Comparison of ENCODE assay signal across 8 mouse cellular contexts in the genomic region with DNA sequence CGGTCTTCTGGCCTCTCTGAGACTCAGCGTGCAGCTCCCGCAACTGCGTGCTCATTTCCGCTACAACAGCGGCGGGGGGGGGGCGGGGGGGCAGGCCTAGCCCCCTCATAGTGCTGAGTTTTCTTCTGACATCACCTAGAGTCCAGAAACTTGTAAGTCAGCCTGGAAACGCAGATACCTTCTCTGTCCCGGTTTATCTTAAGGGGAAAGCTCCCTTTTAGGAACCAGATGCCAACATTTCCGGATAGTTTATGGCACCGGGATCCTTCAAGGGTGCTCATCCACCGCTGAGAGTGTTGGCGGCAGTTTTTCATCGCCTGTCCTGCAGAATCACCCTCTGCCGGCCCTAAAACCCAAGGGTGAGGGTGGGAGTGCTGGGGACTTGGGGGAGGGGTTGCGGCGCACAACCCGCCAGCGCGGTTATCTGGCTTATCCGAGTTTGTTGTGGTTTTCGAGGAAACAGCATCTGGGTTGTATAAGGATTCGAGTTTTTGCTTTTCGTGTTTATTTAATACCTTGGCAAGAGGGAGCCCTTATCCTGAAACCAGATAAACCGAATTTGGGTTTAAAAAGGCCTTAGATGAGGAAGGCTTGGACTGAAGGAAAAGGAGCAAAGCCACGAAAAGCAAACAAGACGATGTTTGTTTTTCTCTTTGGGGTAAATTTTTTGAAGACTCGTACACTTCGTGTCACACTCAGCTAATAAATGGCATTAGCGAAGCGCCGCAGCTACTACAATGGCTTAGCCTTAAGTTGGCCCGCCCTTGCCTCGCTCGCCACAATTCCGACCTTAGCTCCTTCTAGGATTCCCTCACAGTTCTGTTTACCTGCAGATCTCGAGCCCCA. TPM values are rescaled to one million over a fixed set of nuclear protein-coding genes. Genes with fewer than 3 reads are reported as not detected.
DNase-seq lines count a peak whose midpoint lies in the region; ATAC-seq and TF ChIP-seq lines count a peak whose summit lies in the region.

No protein-coding gene starts in this region.

- peaks cover 5% of the 10 kb centered on the region for H3K27me3 ChIP-seq in ES-Bruce4 (ENCODE audit: control insufficient read depth, insufficient read depth, low read length, poor library complexity, severe bottlenecking)
- no peaks in the 10 kb centered on the region for H3K27me3 ChIP-seq in heart, embryonic 12.5 days (replicated peaks)
- no peaks in the 10 kb centered on the region for H3K27me3 ChIP-seq in kidney, postnatal 0 days (ENCODE audit: insufficient read depth, low read length)
- H3K27me3 ChIP-seq in stomach, embryonic 16.5 days (ENCODE audit: control insufficient read depth, insufficient read depth, low read length) = no peaks in the 10 kb centered on the region

- under 1% methylated on average over 38 of the region's 38 CpGs for WGBS in heart, embryonic 12.5 days
- WGBS in kidney, postnatal 0 days = under 1% methylated on average over 38 of the region's 38 CpGs
- WGBS in stomach, embryonic 16.5 days = under 1% methylated on average over 38 of the region's 38 CpGs

- peak; percentile 39 for DNase-seq in A20 (ENCODE audit: low read depth, low spot score)
- peak; percentile 73 for DNase-seq in embryo, embryonic 11 days
- peak; percentile 81 for DNase-seq in kidney, postnatal 0 days (ENCODE audit: low spot score)
- DNase-seq in lung, postnatal 14 days = peak; percentile 44
- no peak for DNase-seq in right cerebral cortex, adult 18-20 months

- TF ChIP-seq POLR2A in ES-Bruce4 (IDR thresholded peaks at IDR 0.05; ENCODE audit: insufficient read depth, low read length) = no peak

- H3K27ac ChIP-seq in ES-Bruce4 (ENCODE audit: insufficient read depth, low read length) = 0 out of 2 replicates have a peak overlapping the region, but pooled peaks have one; percentile 22
- H3K27ac ChIP-seq in heart, embryonic 12.5 days (ENCODE audit: poor library complexity, severe bottlenecking) = peak overlapping the region; percentile 97
- peak overlapping the region; percentile 97 for H3K27ac ChIP-seq in kidney, postnatal 0 days
- H3K27ac ChIP-seq in stomach, embryonic 16.5 days (ENCODE audit: low read length) = peak overlapping the region; percentile 99

- no peak for TF ChIP-seq EP300 in ES-Bruce4 (IDR thresholded peaks at IDR 0.05; ENCODE audit: insufficient read depth, low read depth, low read length)

- peaks cover 3% of the 10 kb centered on the region for H3K4me1 ChIP-seq in ES-Bruce4 (ENCODE audit: control insufficient read depth, insufficient read depth, low read length)
- H3K4me1 ChIP-seq in heart, embryonic 12.5 days (replicated peaks) = peaks cover 20% of the 10 kb centered on the region
- H3K4me1 ChIP-seq in kidney, postnatal 0 days (replicated peaks; ENCODE audit: insufficient read depth, low read length) = peaks cover 21% of the 10 kb centered on the region
- H3K4me1 ChIP-seq in stomach, embryonic 16.5 days (ENCODE audit: control insufficient read depth, insufficient read depth, low read length) = peaks cover 32% of the 10 kb centered on the region; the same call in 1 of the 2 replicates

- no peaks in the 10 kb centered on the region for H3K9me3 ChIP-seq in ES-Bruce4 (replicated peaks; ENCODE audit: control insufficient read depth, insufficient read depth, low read length, poor library complexity, severe bottlenecking)
- H3K9me3 ChIP-seq in heart, embryonic 12.5 days (replicated peaks) = no peaks in the 10 kb centered on the region
- H3K9me3 ChIP-seq in kidney, postnatal 0 days (replicated peaks; ENCODE audit: low read length) = no peaks in the 10 kb centered on the region
- no peaks in the 10 kb centered on the region for H3K9me3 ChIP-seq in stomach, embryonic 16.5 days (replicated peaks; ENCODE audit: control insufficient read depth, low read length)

- peak overlapping the region; percentile 59 for H3K4me3 ChIP-seq in ES-Bruce4 (ENCODE audit: low read depth, low read length)
- H3K4me3 ChIP-seq in heart, embryonic 12.5 days = peak overlapping the region; percentile 93
- peak overlapping the region; percentile 54 for H3K4me3 ChIP-seq in kidney, postnatal 0 days (replicated peaks; ENCODE audit: low read depth, low read length)
- peak overlapping the region; percentile 84 for H3K4me3 ChIP-seq in stomach, embryonic 16.5 days (replicated peaks; ENCODE audit: low read length)

- peak overlapping the region; percentile 86 for H3K4me2 ChIP-seq in heart, embryonic 12.5 days
- H3K4me2 ChIP-seq in kidney, postnatal 0 days (ENCODE audit: low read length) = peak overlapping the region; percentile 95
- H3K4me2 ChIP-seq in stomach, embryonic 16.5 days (ENCODE audit: low read depth, low read length) = peak overlapping the region; percentile 87

- TF ChIP-seq CTCF in ES-Bruce4 (IDR thresholded peaks at IDR 0.05; ENCODE audit: low read depth, low read length) = no peak
- TF ChIP-seq CTCF in kidney, postnatal 0 days (IDR thresholded peaks at IDR 0.05; ENCODE audit: low read depth) = no peak

- H3K9ac ChIP-seq in ES-Bruce4 (ENCODE audit: low read depth, poor library complexity, severe bottlenecking) = peak overlapping the region; percentile 77
- H3K9ac ChIP-seq in heart, embryonic 12.5 days = peak overlapping the region; percentile 86
- peak overlapping the region; percentile 71 for H3K9ac ChIP-seq in kidney, postnatal 0 days (ENCODE audit: low read depth, low read length)
- peak overlapping the region; percentile 86 for H3K9ac ChIP-seq in stomach, embryonic 16.5 days (ENCODE audit: low read length)

- H3K36me3 ChIP-seq in ES-Bruce4 (ENCODE audit: control insufficient read depth, insufficient read depth, low read length, poor library complexity, severe bottlenecking) = no peaks in the 10 kb centered on the region
- no peaks in the 10 kb centered on the region for H3K36me3 ChIP-seq in heart, embryonic 12.5 days
- H3K36me3 ChIP-seq in kidney, postnatal 0 days (ENCODE audit: insufficient read depth, low read length) = no peaks in the 10 kb centered on the region
- H3K36me3 ChIP-seq in stomach, embryonic 16.5 days (ENCODE audit: control insufficient read depth, insufficient read depth, low read length) = no peaks in the 10 kb centered on the region

- no peak for ATAC-seq in heart, embryonic 12.5 days (ENCODE audit: insufficient number of reproducible peaks, low FRiP score)
- ATAC-seq in kidney, postnatal 0 days (replicated peaks; ENCODE audit: low FRiP score, low read depth) = no peak
- no peak for ATAC-seq in stomach, embryonic 16.5 days (ENCODE audit: insufficient read depth, low FRiP score)

RNA-seq across cellular contexts. Expression of a gene that starts 2.8 kb away (rescaled TPM):
- polyA plus RNA-seq in ES-Bruce4 (2011; ENCODE audit: insufficient read depth, insufficient read length, low read depth, missing spikeins) = 66.7 and 67.0 TPM in 2 replicates
- 433 and 441 TPM in 2 replicates for polyA plus RNA-seq in heart, embryonic 12.5 days (2016; fragmentation: Nextera tagmentation; extraction: Ambion mirVana)
- 718 and 754 TPM in 2 replicates for polyA plus RNA-seq in kidney, postnatal 0 days (2015; fragmentation: Nextera tagmentation; extraction: Ambion mirVana)
- 324 and 325 TPM in 2 replicates for polyA plus RNA-seq in stomach, embryonic 16.5 days (2015; fragmentation: Nextera tagmentation; extraction: Ambion mirVana)

Comparison
In these comparisons a context has a peak if more than half of its experiments do, and no peak if none do; other contexts are left out.
1. H3K27ac ChIP-seq: peak in every context shown above with its lines; median percentile 99 in stomach, embryonic 16.5 days; 97 in heart, embryonic 12.5 days; 97 in kidney, postnatal 0 days; 22 in ES-Bruce4.